Mouse (Mus musculus) brain, adult 2 months (tissue): ENCODE measurements around the gene Spred2.
"Not testable (repeated sequence)": the region's sequence is repeated elsewhere in the genome, so short reads cannot be mapped to it uniquely, and the experiment has no call there.

ENCODE experiments used
- DNase-seq: peaks from one replicate; pipeline ENCODE4 v3.0.0; 2011; ENCODE audit warnings: low read depth, low spot score

The Spred2 gene

GRCm38 (mm10) chr11:20018905-20019304 lies 94.7 kb downstream of the Spred2 start:
- DNase-seq = no peak

- DNase-seq = no peak
These were observed 96.5 kb downstream of the Spred2 start for GRCm38 (mm10) chr11:20020720-20021119.

- no peak for DNase-seq
These were observed 98.3 kb downstream of the Spred2 start for GRCm38 (mm10) chr11:20022462-20022861.

- DNase-seq = no peak
These were observed 98.8 kb downstream of the Spred2 start for GRCm38 (mm10) chr11:20022911-20023482.

GRCm38 (mm10) chr11:20025899-20026298 lies 101.7 kb downstream of the Spred2 start:
- peak; percentile 33 for DNase-seq

GRCm38 (mm10) chr11:20027719-20028118 lies 103.5 kb downstream of the Spred2 start:
- no peak for DNase-seq

- DNase-seq = no peak
These were observed 104.2 kb downstream of the Spred2 start for GRCm38 (mm10) chr11:20028396-20028795.

GRCm38 (mm10) chr11:20029014-20029413 lies 104.8 kb downstream of the Spred2 start:
- DNase-seq = no peak

GRCm38 (mm10) chr11:20030973-20031372 lies 106.8 kb downstream of the Spred2 start:
- DNase-seq = not testable (repeated sequence)

- peak; percentile 58 for DNase-seq
These were observed 107.4 kb downstream of the Spred2 start for GRCm38 (mm10) chr11:20031536-20031935.

GRCm38 (mm10) chr11:20033541-20034160 lies 109.5 kb downstream of the Spred2 start:
- peak; percentile 66 for DNase-seq

GRCm38 (mm10) chr11:20034337-20034947 lies 110.3 kb downstream of the Spred2 start:
- peak; percentile 63 for DNase-seq

- peak; percentile 95 for DNase-seq
These were observed 111.3 kb downstream of the Spred2 start for GRCm38 (mm10) chr11:20035343-20035928.

GRCm38 (mm10) chr11:20035972-20036371 lies 111.8 kb downstream of the Spred2 start:
- peak; percentile 70 for DNase-seq

- no peak for DNase-seq
These were observed 113.6 kb downstream of the Spred2 start for GRCm38 (mm10) chr11:20037739-20038138.

- DNase-seq = peak; percentile 95
These were observed 114.5 kb downstream of the Spred2 start for GRCm38 (mm10) chr11:20038723-20039122.

- no peak for DNase-seq
These were observed 117.2 kb downstream of the Spred2 start for GRCm38 (mm10) chr11:20041164-20041920.

- DNase-seq = peak; percentile 85
These were observed 117.9 kb downstream of the Spred2 start for GRCm38 (mm10) chr11:20042106-20042505.

GRCm38 (mm10) chr11:20043256-20043655 lies 119.1 kb downstream of the Spred2 start:
- peak; percentile 88 for DNase-seq

- DNase-seq = no peak
These were observed 121.4 kb downstream of the Spred2 start for GRCm38 (mm10) chr11:20045586-20045985.

GRCm38 (mm10) chr11:20052814-20053536 lies 128.8 kb downstream of the Spred2 start:
- no peak for DNase-seq
